Mouse (Mus musculus) cerebellum, postnatal 10 days (tissue): Measurements from ENCODE around the gene Pbx4.

ENCODE experiments used
- DNase-seq, 2 experiments: peaks; one replicate each; pipeline ENCODE4 v3.0.0; 2021; ENCODE audit warnings: mixed read lengths in 2 of 2

Gene Pbx4

GRCm38 (mm10) chr8:69832298-69832853, at the start of gene Pbx4:
Pbx4 (plus strand) TSS chr8:69832491.
- peak; percentile 92 to 96 for DNase-seq

GRCm38 (mm10) chr8:69789105-69789504, 43.2 kb upstream of the Pbx4 start:
- DNase-seq = no peak

- no peak for DNase-seq
Observed at GRCm38 (mm10) chr8:69789731-69790130, 42.6 kb upstream of the Pbx4 start.

GRCm38 (mm10) chr8:69790364-69790763, 41.9 kb upstream of the Pbx4 start:
- DNase-seq = no peak

GRCm38 (mm10) chr8:69790773-69791367, 41.4 kb upstream of the Pbx4 start, which contains the start of the genes Atp13a1 and Zfp866:
Atp13a1 (plus strand) TSS chr8:69791163.
Zfp866 (minus strand) TSS chr8:69791178.
- peak; percentile 95 to 96 for DNase-seq

GRCm38 (mm10) chr8:69791415-69792068, 40.7 kb upstream of the Pbx4 start:
- DNase-seq = peak; percentile 63 to 72

- DNase-seq = no peak
Observed at GRCm38 (mm10) chr8:69793666-69794065, 38.6 kb upstream of the Pbx4 start.

GRCm38 (mm10) chr8:69794096-69794495, 38.2 kb upstream of the Pbx4 start:
- DNase-seq = no peak

GRCm38 (mm10) chr8:69794901-69795300, 37.4 kb upstream of the Pbx4 start:
- DNase-seq = no peak

- no peak for DNase-seq
Observed at GRCm38 (mm10) chr8:69796721-69797345, 35.5 kb upstream of the Pbx4 start.

- no peak for DNase-seq
Observed at GRCm38 (mm10) chr8:69797661-69798060, 34.6 kb upstream of the Pbx4 start.

GRCm38 (mm10) chr8:69799261-69799660, 33.0 kb upstream of the Pbx4 start:
- no peak for DNase-seq

GRCm38 (mm10) chr8:69799946-69800345, 32.3 kb upstream of the Pbx4 start:
- DNase-seq = no peak

GRCm38 (mm10) chr8:69801796-69802195, 30.5 kb upstream of the Pbx4 start:
- no peak for DNase-seq

- no peak for DNase-seq
Observed at GRCm38 (mm10) chr8:69802216-69802615, 30.1 kb upstream of the Pbx4 start.

GRCm38 (mm10) chr8:69803366-69803765, 28.9 kb upstream of the Pbx4 start:
- DNase-seq = no peak

GRCm38 (mm10) chr8:69804537-69804936, 27.8 kb upstream of the Pbx4 start:
- no peak for DNase-seq

GRCm38 (mm10) chr8:69805086-69805485, 27.2 kb upstream of the Pbx4 start:
- DNase-seq = no peak

- DNase-seq = peak in 1 of 2 experiments; percentile 6
Observed at GRCm38 (mm10) chr8:69805491-69805890, 26.8 kb upstream of the Pbx4 start.

- no peak for DNase-seq
Observed at GRCm38 (mm10) chr8:69807236-69807635, 25.1 kb upstream of the Pbx4 start.

- peak; percentile 70 to 77 for DNase-seq
Observed at GRCm38 (mm10) chr8:69808094-69808863, 24.0 kb upstream of the Pbx4 start, which contains the start of gene Gmip. Gmip (plus strand) TSS chr8:69808679.

GRCm38 (mm10) chr8:69808864-69809403, 23.4 kb upstream of the Pbx4 start:
- peak; percentile 43 to 53 for DNase-seq

GRCm38 (mm10) chr8:69809820-69810219, 22.5 kb upstream of the Pbx4 start:
- DNase-seq = no peak
